Mouse (Mus musculus): ENCODE data around the gene Ccdc12. TPM values are rescaled to one million over a fixed set of nuclear protein-coding genes. Genes with fewer than 3 reads are reported as not detected.

Ccdc12 gene
- polyA plus RNA-seq (2016; fragmentation: Nextera tagmentation; extraction: Ambion mirVana) = 118 and 120 TPM in 2 replicates

DNA sequence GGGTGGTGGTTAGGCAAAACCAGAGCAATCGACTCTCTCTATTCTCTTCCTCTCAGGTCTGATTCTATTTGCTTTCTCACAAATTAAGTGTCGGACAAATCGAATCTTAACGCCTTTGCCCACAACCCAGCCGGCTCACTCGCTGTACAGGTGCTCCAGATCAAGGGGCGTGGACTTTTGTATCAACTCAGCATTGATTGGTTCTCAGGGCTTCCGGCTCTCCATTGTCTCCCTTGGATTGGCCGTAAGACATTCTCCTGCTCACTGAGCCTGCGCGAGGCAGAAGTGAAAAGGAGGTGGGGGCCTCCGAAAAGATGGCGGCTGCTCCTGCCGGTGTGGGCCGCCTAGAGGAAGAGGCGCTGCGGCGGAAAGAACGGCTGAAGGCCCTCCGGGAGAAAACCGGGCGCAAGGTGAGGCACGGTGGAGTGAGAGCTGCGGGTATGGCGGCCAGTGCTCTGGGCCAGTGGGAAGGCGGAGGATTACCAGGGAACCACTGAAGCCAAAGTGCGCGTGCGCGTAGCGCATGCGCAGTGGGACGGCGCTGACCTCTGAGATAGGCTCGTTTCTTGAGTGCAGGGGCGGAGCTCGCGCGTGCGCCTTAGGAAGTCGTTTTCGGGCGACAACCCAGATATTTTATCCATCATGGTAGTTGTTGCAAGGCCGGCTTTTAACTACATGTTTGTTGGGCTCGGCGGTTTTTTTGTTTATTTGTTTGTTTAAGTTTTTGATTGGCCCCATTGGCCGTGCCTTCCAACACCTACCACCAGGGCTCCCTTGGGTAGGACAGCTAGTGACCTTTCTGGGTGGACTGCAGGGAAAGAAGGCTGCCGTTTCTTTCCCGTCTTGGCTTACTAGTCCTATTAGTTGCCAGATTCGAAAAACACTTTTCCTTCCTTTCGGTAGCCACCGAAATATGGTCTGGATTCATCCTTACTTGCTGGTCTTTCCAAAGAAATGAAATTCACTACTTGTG, at the start of gene Ccdc12:
Ccdc12 (plus strand) TSS at position 255 of the 973 bp plus-strand sequence.
- peak within 1 kb of the TSS; percentile 66 for H3K4me3 ChIP-seq
- peak within 1 kb of the TSS; percentile 86 for H3K27ac ChIP-seq
- peak within 1 kb of the TSS; percentile 70 for H3K9ac ChIP-seq
- ATAC-seq (ENCODE audit: insufficient number of reproducible peaks, insufficient read depth, low FRiP score, low TSS enrichment) = peak; percentile 94
- H3K4me2 ChIP-seq (replicated peaks) = peak within 1 kb of the TSS; percentile 69
- H3K9me3 ChIP-seq = no peaks in the 10 kb centered on the region
- under 1% methylated on average over 52 of the region's 52 CpGs for WGBS
- peaks cover 25% of the 10 kb centered on the region; the same call in 1 of the 2 replicates for H3K4me1 ChIP-seq
- H3K36me3 ChIP-seq = 0 out of 2 replicates have a peak, but pooled peaks cover 6% of the 10 kb centered on the region
- peaks cover 27% of the 10 kb centered on the region for H3K27me3 ChIP-seq

DNA sequence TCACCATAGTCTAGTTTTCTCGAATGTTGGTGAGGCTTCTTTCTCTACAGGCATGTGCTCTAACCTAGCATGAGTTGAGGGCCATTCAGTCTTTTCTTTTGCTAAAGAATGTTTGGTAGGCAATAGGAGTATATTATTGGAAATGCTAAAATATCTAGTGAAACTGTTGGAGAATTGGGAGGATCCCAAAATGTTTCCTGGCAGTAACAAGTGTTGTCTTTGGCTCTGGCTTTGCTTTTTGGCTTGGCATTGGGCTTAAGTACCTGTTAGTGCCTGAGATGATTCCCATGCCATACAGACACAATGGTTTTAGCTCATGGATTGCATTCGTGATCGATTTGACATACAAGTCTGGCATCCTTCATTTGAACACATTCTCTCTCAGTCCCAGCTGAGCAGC, 44.8 kb upstream of the Ccdc12 start:
- Histone ChIP-seq H3K27ac (no peak overlapping the region), H3K4me1 (no peaks in the 10 kb centered on the region), H3K9me3 (no peaks in the 10 kb centered on the region), H3K4me2 (replicated peaks) (no peak overlapping the region), H3K27me3 (no peaks in the 10 kb centered on the region), H3K36me3 (peaks cover 59% of the 10 kb centered on the region), H3K4me3 (no peak overlapping the region), H3K9ac (no peak overlapping the region)
- no peak for ATAC-seq (ENCODE audit: insufficient number of reproducible peaks, insufficient read depth, low FRiP score, low TSS enrichment)
- WGBS = 87% methylated on average over 3 of the region's 3 CpGs

DNA sequence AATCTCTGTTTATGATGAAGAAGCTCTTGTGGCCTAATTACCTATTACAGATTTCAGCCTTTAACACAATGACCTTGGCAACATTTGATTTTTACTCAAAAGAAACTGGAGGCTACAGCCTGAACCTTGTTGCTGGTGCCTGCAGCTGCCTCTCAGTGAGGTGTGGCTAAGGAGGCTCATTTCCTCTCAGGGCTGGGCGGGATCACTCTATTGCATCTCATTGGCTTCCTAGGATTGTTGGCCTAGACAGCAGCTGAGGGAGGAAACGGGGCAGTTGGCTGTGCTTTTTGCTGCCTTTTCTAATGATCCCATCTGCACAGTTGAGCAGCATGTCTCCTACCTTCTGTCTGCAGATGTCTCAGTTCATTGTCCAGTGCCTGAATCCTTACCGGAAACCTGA, 39.2 kb upstream of the Ccdc12 start:
- Histone ChIP-seq H3K36me3 (peaks cover 83% of the 10 kb centered on the region), H3K9me3 (no peaks in the 10 kb centered on the region), H3K27me3 (no peaks in the 10 kb centered on the region), H3K27ac (no peak overlapping the region), H3K4me3 (no peak overlapping the region), H3K4me1 (no peaks in the 10 kb centered on the region), H3K4me2 (replicated peaks) (no peak overlapping the region), H3K9ac (no peak overlapping the region)
- WGBS = 89% methylated on average over 3 of the region's 3 CpGs
- no peak for ATAC-seq (ENCODE audit: insufficient number of reproducible peaks, insufficient read depth, low FRiP score, low TSS enrichment)

DNA sequence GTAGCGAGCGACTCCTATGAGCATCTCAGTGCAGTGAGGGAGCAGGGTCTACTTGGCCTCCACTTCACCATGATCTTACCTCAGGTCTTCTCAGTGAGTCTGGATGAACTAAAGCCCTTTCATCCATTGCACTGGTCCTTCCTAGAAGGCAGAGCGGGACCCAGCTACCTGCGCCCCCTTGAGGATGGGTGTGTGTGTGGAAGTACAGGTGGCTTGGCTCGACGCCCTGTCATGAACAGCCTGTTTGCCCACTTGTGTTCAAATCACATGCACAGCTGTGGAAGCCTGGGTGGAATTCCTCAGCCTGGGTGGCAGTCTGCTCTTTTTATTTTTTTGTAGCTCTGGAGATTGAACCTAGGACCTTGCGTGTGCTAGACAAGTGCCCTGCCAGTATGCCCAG, 36.1 kb upstream of the Ccdc12 start:
- Histone ChIP-seq H3K27me3 (no peaks in the 10 kb centered on the region), H3K9ac (no peak overlapping the region), H3K27ac (no peak overlapping the region), H3K4me1 (peaks cover 12% of the 10 kb centered on the region), H3K9me3 (no peaks in the 10 kb centered on the region), H3K4me2 (replicated peaks) (no peak overlapping the region), H3K36me3 (peaks cover 75% of the 10 kb centered on the region), H3K4me3 (no peak overlapping the region)
- no peak for ATAC-seq (ENCODE audit: insufficient number of reproducible peaks, insufficient read depth, low FRiP score, low TSS enrichment)
- 89% methylated on average over 7 of the region's 7 CpGs for WGBS

DNA sequence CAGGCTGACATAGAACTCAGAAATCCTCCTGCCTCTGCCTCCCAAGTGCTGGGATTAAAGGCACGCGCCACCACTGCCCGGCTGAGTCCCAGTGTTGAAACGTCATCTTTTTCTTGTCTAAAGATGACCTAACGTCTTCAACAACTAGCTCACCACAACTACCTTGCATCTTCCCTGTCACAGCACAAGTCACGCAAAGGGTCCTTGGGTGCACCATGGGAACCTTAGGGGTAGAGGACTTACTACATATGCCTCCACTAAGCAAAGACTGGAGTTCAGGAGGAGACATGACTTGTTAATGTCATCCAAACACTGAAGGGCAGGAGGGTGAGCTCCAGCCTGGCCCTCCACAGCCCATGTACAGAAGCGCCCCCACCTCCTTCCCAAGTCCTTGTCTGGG, 35.6 kb upstream of the Ccdc12 start:
- no peaks in the 10 kb centered on the region for H3K9me3 ChIP-seq
- no peak overlapping the region for H3K9ac ChIP-seq
- H3K4me2 ChIP-seq (replicated peaks) = no peak overlapping the region
- H3K36me3 ChIP-seq = peaks cover 70% of the 10 kb centered on the region
- no peak overlapping the region for H3K4me3 ChIP-seq
- no peaks in the 10 kb centered on the region for H3K27me3 ChIP-seq
- peaks cover 15% of the 10 kb centered on the region for H3K4me1 ChIP-seq
- no peak for ATAC-seq (ENCODE audit: insufficient number of reproducible peaks, insufficient read depth, low FRiP score, low TSS enrichment)
- 92% methylated on average over 7 of the region's 7 CpGs for WGBS
- H3K27ac ChIP-seq = no peak overlapping the region

DNA sequence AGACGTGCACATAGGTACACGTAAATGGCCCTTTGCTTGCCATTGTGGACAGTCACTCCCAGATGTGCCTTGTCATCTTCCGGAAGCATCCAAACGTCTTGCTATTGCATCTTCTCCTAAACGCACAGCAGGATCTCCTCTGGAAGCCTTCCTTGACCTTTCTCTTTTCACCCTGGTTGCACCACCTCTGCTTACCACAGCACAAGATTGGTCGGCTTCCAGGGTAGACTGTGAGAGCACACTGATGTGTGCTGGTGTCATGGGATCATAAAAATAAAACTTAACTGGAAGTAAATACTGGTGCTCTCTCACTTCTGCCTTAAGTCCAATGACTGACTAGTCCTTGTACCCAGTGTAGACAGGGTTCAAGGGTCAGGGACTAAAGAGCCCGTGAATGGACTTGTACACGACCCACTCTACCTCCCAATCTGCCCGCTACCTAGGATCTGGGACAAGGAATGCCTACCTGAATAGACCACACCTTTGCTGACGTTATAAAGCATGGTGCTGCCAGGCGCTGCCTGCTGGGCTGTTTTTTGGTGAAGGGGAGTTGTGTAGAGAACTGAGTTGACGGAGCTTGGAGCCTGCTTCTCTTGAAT, 33.6 kb upstream of the Ccdc12 start:
- Histone ChIP-seq H3K27ac (no peak overlapping the region), H3K4me2 (replicated peaks) (peak overlapping the region; percentile 92), H3K9me3 (no peaks in the 10 kb centered on the region), H3K4me1 (peaks cover 15% of the 10 kb centered on the region), H3K4me3 (no peak overlapping the region), H3K27me3 (no peaks in the 10 kb centered on the region), H3K36me3 (peaks cover 52% of the 10 kb centered on the region), H3K9ac (no peak overlapping the region)
- WGBS = 85% methylated on average over 12 of the region's 12 CpGs
- ATAC-seq (ENCODE audit: insufficient number of reproducible peaks, insufficient read depth, low FRiP score, low TSS enrichment) = no peak

DNA sequence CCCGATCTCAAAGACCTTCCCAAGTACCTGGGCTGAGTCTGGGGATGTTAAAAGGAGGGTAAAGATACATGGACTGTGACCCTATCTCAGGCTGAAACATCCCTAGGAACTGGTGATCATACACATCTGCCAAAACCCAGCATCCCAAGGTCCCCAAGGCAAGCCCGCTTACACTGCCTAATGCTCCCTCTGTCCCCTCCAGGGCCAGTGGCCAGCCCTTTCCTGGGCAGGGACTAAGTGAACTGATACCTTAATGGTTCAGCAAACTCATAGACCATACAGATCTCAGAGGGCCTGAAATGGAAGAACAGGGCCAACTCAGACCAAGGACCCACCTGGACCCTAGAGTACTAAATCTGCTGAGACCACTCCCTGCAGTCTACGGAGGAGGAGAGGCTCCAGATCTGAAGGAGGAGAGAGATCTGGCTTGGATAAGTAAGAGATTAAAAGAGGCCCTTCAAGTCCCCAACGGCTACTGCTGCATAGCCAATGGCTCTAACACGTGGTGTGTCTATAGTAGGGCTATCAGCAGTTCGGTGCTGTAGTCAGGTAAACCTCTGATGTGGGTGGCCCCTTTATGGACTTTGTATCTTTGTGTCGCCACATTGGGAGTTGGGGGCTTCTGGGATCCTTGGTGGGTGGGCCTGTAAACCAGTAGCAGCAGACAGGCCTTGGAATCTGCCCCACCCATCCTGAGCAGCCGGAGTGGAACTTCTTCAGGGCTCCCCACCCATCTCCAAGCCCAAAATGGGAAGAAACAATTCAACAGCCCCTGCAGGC, 32.7 kb upstream of the Ccdc12 start:
- ATAC-seq (ENCODE audit: insufficient number of reproducible peaks, insufficient read depth, low FRiP score, low TSS enrichment) = no peak
- H3K27ac ChIP-seq = peak overlapping the region; percentile 87
- H3K4me1 ChIP-seq = peaks cover 15% of the 10 kb centered on the region
- peaks cover 44% of the 10 kb centered on the region for H3K36me3 ChIP-seq
- 46% methylated on average over 8 of the region's 8 CpGs for WGBS
- peak overlapping the region; percentile 92 for H3K4me2 ChIP-seq (replicated peaks)
- no peaks in the 10 kb centered on the region for H3K9me3 ChIP-seq
- H3K27me3 ChIP-seq = no peaks in the 10 kb centered on the region
- peak overlapping the region; percentile 73 for H3K9ac ChIP-seq
- H3K4me3 ChIP-seq = peak overlapping the region; percentile 50

DNA sequence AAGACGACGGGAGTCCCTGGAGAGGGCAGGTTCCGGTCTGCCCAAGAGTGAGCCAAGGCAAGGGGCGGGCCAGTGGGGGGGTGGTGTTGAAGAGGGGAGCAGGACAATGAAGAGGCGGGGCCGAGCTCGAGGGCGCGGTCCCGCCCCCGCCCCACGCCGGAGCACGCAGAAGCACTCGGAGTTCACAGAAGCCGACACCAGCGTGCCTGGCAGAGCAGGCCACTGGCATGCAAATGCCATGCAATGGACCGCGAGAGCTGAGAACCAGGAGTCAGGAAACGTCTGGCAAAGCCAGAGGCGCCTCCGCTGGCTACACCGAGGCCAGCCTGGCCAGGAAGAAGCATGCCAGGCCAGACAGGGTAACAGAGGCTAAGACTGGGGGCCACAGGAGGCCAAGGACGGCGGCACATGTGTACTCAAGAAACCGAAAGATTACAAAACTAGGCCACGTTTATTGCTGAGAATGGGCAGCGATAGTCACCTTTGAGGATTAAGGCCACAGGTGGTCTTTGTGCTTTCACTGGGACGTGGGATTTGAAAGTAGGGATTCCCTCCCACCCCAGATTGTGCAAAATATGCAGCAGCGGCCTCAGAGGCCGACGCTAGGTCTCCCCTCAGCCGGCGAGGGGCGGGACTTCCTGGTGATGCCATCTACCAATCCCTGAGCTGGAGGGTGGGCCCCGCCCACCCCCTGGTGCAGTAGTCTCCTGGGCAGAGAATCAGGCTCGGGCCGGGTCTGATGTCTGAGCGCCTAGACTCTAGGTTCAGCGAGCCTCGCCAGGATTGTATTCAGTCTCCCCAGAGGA, 31.7 kb upstream of the Ccdc12 start, which contains the start of gene Nradd:
Nradd (minus strand) TSS at position 92 of the 806 bp plus-strand sequence.
- Histone ChIP-seq H3K4me2 (replicated peaks) (peak within 1 kb of the TSS; percentile 92), H3K36me3 (peaks cover 35% of the 10 kb centered on the region), H3K4me1 (peaks cover 15% of the 10 kb centered on the region), H3K27ac (peak within 1 kb of the TSS; percentile 87), H3K4me3 (peak within 1 kb of the TSS; percentile 50), H3K9me3 (no peaks in the 10 kb centered on the region), H3K9ac (peak within 1 kb of the TSS; percentile 73), H3K27me3 (no peaks in the 10 kb centered on the region)
- peak; percentile 93 for ATAC-seq (ENCODE audit: insufficient number of reproducible peaks, insufficient read depth, low FRiP score, low TSS enrichment)
- under 1% methylated on average over 41 of the region's 41 CpGs for WGBS

DNA sequence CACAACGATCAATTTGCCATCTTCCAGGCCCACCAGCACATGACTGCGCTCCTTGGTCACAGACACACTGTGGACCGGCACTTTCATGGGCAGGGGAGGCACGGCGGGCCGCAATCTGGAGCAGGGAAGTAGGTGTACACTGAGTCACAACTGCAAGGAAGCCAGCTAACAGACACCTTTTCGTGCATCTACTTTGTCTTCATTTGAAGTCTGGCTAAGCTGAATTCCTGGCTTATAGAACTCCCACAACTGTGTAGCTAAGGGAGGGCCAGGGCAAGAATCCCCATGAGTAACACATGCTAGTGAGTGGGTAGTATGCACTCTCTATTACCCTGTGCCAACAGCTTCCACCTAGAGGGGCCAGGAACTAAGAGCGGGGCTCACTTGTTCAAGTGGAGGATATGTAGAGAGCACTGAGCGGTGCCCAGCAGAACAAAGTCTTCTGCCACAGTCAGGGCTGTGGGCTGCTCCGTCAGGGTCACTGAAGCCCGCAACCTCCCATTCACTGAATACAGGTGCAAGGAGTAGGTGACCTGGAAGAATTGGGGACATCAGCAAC, 30.9 kb upstream of the Ccdc12 start:
- no peak for ATAC-seq (ENCODE audit: insufficient number of reproducible peaks, insufficient read depth, low FRiP score, low TSS enrichment)
- 64% methylated on average over 11 of the region's 11 CpGs for WGBS
- H3K27me3 ChIP-seq = 0 out of 2 replicates have a peak, but pooled peaks cover 8% of the 10 kb centered on the region

DNA sequence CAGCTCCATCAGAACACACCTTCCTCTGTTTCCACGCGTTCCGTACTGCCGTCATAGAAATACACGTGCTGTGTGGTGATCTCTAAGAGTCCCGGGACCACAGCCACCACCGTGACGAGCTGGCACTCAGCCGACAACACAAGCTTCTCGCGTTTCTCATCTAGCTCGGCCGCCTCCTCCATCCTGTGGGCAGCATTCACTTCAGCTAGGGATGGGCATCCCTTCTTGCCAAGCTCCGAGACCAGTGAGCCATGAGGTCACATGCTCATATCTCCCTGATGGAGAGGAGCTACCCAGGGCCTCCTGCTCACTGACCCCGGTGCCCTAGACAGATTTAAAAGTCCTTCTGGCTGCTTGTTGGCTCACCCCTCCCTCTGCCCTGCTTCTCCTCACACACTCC, 26.1 kb upstream of the Ccdc12 start:
- Histone ChIP-seq H3K27ac (no peak overlapping the region), H3K27me3 (peaks cover 53% of the 10 kb centered on the region), H3K36me3 (no peaks in the 10 kb centered on the region), H3K9me3 (no peaks in the 10 kb centered on the region), H3K4me2 (replicated peaks) (no peak overlapping the region), H3K9ac (no peak overlapping the region), H3K4me1 (peaks cover 16% of the 10 kb centered on the region), H3K4me3 (no peak overlapping the region)
- WGBS = 83% methylated on average over 15 of the region's 15 CpGs
- ATAC-seq (ENCODE audit: insufficient number of reproducible peaks, insufficient read depth, low FRiP score, low TSS enrichment) = no peak

More for the DNA sequence above, 30.9 kb upstream of the Ccdc12 start:
- H3K4me2 ChIP-seq (replicated peaks) = peak overlapping the region; percentile 92
- peak overlapping the region; percentile 87 for H3K27ac ChIP-seq
- H3K9me3 ChIP-seq = no peaks in the 10 kb centered on the region
- peak overlapping the region; percentile 50 for H3K4me3 ChIP-seq
- H3K36me3 ChIP-seq = peaks cover 26% of the 10 kb centered on the region
- peaks cover 15% of the 10 kb centered on the region for H3K4me1 ChIP-seq
- peak overlapping the region; percentile 73 for H3K9ac ChIP-seq
